Mouse (Mus musculus): Measurements from ENCODE around the gene Uhmk1.

Uhmk1 gene

DNA sequence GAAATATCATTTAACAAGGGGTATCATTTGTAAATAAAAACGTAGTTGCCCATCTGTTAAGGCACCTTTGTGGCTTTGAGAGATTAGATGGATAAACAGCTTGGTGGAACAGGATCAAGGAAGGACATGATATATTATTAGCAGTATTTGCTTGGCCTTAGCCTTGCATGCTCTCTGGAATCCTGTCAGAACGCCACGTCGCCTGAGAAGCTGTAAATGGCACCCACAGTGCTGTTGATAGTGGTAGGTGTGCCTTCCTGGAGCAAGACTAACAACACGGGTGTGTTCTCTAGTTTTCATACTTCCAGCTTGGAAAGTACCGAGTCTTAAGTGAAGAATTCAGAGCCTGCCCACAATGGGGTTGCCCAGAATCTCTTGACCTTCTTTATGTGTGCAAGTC lies 39.3 kb downstream of the Uhmk1 start:
- no peak for DNase-seq (ENCODE audit: low spot score in 2 of 2)

DNA sequence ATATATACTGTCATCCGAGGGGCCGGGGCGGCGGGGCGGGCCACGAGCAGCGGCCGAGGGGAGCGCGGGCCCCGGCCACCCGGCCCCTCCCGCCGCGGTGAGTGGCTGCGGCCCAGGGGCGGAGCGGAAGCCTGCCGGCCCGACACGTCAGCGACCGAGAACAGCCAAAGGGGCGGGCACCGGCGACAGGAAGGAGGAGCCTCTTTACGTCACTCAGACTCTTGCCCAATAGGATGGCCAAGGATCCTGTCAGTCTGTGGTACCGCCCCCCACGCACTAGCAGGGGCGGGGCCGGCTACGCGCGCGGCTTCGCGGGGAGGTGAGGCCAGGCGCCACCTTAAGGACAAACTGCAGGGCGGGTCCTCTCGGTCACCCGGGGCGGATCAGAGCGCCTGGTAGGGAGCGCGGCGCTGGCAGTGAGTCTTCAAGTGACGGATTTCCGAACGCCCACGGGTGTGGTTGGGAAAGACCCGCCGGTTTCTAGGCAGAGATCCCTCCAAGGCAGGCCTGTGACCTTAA lies 40.3 kb downstream of the Uhmk1 start, which contains the start of gene Uap1:
TSS of gene Uap1 (minus strand) at position 144 of the 519 bp plus-strand sequence.
- peak; percentile 94 to 97 for DNase-seq (ENCODE audit: low spot score in 2 of 2)

DNA sequence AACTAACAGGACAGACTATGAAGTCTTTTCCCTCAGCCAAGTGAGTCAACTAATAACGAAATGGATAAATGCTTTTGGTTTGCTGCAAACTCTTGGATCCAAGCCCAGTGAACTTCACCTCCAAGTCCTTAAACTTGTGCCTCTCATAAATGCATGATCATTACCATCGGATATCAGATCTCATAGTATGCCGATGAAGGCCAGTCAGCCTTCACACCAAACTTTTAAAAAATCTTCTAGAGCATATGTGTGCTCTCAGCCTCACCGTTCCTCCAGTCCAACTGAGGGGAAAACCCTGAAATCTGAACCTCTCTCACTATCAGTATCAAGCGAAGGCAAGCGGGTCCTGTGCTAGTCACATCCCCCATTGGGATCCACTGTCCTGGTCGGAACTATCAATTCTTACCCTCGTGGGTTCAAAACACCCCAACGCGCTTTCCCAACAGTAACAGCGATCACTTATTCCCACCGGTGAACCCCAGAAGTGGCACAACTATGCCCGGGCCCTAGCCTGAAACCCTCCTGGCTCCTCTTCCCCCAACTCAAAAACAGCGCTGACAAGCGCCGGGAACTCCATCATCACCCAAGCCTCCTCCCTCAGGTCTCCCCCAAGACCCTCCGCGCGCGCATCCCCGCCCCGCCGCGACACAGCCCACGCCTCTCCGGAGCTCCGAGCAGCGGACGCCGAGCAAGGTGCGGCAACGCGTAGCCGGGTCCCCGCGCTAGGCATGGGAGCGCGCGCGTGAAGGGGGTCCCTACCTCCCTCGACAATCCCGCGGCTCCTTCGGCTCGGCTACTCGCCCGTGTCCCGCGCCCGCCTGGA lies 41.0 kb downstream of the Uhmk1 start:
- peak; percentile 20 for DNase-seq (ENCODE audit: low spot score in 2 of 2)

DNA sequence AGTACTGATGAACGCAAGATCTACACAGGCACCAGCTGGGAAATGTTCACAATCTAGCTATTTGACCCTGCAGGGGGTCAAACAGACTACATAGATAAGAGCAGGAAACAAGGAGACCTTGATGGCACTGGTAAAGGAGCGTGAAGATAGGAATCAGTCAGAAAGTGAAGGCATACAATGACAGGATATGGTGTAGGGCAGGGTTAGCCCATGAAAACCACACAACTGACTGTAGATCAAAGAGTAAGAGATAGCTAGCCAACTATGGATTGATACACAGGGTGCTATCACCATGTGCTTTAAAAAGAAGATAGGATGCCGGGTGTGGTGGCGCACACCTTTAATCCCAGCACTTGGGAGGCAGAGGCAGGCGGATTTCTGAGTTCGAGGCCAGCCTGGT lies 47.4 kb downstream of the Uhmk1 start:
- no peak for DNase-seq (ENCODE audit: low spot score in 2 of 2)

DNA sequence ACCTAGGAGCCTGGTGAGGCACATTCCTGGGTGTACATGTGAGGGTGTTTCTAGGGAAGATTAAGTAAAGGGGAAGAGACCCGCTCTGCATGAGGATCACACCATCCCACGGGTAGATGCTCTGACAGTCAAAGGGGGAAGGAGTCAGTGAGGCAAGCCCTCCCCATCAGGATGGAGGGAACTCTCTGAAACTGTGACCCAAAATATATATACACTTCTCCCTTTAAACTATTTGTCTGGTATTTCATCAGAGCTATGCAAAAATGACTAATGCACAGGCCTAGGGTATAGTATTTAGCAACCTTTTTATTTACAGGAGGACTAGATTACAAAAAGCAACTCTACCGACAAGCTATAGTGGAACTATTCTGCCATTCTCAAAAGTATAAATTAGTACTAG lies 50.3 kb downstream of the Uhmk1 start:
- DNase-seq (ENCODE audit: low spot score in 2 of 2) = no peak

DNA sequence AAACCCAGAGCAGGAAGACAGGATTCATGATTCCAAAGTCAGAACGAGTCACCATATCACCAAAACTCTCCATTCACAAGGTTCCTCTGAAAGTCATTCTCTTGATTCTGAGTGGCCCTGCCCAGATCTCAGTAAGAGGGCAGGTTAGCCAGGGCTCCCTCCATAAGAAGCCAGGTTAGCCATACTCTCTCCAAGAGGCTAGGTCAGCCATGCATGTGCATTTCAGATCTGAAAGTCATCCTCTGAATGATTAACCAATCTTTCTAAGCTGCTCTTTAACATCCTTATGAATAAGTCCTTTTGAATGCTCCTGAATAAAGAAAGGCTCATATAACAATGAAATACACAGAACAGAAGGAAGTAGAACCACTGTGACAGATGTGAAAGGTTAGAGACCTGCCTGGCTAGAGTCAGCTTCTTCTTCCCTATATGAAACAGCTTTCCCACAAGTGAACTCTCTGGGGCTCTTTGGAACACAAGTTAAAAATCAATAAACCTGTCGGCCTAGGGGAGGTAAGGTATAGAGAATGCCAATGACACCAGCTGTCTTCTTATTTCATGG lies 51.1 kb downstream of the Uhmk1 start:
- DNase-seq (ENCODE audit: low spot score in 2 of 2) = no peak

DNA sequence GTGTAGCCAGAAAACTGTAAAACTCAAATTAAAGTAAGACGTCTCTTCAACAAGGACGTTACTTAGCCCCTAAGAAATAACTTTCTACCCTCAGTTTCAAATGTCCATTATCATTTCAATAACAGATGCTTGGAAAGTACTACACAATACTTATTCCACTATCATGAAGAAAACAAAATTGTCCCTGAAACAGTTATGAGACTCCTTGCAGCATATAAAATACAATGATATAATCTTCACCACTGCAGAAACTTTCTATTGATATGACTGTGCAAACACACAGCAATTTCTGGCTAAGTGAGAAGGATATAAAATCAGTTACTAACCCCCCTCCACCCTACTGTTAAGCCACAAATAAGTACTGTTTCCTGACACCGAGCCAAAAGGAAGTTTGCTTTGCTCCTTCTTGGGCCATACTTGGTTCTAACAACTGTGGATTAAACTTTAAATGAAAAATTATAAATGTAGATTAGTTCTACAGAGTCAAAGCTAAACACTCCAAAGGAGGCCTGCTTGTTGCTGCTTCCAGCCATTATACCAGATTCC lies 51.7 kb downstream of the Uhmk1 start:
- DNase-seq (ENCODE audit: low spot score in 2 of 2) = no peak

DNA sequence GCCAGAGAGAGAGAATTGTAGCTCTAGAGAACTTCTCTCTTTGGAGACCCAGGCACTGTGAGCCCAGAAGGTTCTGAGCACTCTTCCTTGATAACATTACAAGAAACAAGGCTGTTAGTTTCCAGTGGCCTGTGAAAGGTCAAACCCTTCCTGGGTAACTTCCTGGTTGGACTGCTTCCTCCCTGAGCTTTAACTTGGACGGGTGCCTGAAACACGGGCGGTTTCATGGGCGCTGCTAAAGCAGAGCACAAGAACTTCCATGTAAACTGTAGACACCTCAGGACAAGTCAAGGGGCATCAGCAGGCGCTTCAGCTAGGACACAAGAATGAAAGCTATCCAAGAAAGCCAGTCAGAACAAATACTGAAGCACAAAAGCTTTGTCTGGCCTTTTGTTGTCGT lies 53.3 kb downstream of the Uhmk1 start:
- DNase-seq (ENCODE audit: low spot score in 2 of 2) = no peak

DNA sequence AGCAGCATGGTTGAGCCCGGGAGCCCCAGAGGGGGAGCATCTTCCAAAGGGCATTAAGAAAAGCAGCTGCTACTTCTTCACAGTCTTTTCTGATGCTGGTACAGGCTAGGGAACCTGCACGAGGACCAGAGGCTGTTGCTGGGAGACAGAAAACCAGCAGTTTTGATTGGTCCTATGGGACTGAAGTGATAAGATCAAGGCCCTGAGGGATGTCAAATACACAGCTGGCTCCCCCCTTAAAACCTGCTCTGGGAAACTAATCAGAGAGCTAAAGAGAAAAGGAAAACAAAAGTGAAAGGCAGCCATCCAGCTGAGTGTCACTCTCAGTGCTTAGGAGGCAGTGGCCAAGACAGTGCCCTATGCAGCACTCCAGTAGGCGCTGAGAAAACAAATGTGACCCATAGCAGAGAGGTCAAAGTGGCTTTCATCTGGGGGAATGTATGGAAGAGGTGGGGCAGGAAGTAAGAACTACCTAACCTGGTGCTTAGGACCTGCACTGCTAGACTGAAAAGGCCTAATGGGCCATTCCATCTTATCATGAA lies 54.7 kb downstream of the Uhmk1 start:
- no peak for DNase-seq (ENCODE audit: low spot score in 2 of 2)

DNA sequence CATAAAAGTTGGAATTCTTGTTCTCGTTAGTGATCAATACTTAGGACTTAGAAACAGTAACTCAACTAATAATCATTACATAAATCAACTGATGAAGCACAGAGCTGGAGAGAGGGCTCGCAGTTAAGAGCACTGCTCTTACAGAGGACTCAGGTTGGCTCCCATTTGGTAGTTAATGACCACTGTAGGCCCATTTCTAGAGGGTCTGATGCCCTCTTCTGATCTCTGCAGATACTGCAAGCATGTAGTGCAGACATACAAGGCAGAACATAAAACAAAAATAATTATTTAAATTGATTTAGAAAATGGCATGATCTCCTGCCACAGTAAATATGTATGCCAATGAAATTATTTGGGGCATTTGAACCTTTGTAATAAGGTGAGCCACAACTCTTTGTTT lies 55.5 kb downstream of the Uhmk1 start:
- no peak for DNase-seq (ENCODE audit: low spot score in 2 of 2)

DNA sequence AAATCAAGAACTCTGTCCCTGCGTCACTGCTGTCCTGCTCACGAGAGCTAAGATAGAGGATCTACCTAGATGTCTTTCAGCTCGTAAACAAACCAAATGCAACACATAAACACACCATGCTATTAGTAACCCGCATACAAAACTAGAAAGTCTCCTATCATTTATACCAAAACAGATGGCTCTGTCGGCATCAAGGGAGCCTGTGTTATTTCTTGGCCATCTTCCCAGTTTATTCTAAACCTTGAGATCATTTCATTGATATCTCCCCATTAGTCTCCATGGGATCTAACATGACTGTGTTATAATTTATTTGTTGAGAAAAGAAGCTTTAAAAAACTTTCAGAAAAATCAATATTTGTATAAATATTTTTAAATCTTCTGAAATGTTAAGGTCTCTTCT lies 59.4 kb downstream of the Uhmk1 start:
- no peak for DNase-seq (ENCODE audit: low spot score in 2 of 2)

DNA sequence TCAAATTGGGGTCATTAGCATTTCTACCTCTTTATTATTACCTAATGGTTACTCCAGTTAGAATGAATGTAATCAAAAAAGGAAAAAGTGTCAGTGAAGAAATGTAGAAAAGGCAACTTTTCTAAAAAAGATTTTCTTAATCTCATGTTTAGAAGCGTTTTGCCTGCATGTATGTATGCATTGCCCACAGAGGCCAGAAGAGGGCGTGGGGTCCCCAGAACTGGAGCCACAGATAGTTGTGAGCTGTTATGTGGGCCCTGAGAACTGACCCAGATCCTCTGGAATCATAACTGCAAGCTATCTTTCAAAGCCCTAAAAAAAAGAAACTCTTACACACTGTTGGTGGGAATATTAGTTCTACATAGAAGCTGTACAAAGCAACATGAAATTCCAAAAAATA lies 59.9 kb downstream of the Uhmk1 start:
- DNase-seq (ENCODE audit: low spot score in 2 of 2) = no peak

DNA sequence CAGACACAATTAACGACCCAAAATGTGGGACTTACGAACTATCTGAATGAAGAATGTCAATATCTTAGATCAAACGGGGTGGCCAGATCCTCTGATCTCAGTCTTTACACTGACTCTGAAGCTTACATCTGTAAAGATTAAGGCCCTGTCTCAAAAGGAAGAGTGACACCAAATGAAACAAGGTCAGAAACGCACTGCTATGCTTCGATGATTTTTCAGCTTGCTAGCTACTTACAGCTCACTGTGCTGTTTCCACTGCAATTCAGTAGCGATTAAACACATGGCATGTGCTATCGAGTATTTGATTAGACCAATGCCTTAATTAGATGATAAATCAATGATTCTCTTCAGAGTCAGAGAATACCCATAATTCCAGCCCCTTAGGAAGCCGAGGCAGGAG lies 61.2 kb downstream of the Uhmk1 start:
- no peak for DNase-seq (ENCODE audit: low spot score in 2 of 2)

DNA sequence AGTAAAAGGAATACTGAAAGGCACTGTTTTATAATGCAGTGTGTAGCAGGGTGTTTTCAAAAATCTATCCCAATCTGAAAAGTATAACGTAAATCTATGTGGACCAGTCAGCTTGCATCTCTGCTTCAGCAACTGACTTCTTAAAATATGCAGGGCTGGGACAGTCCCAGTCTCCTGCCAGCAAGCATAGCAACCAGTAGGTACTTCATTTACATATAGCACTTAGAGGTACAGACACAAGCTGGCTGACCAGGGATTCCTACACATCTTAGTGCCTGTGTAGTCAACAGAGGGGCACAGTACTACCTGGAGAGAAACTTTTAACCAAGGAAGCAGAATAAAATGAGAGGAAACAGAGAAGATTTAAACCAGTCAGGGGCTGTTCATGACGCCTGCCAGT lies 62.6 kb downstream of the Uhmk1 start:
- DNase-seq (ENCODE audit: low spot score in 2 of 2) = no peak

DNA sequence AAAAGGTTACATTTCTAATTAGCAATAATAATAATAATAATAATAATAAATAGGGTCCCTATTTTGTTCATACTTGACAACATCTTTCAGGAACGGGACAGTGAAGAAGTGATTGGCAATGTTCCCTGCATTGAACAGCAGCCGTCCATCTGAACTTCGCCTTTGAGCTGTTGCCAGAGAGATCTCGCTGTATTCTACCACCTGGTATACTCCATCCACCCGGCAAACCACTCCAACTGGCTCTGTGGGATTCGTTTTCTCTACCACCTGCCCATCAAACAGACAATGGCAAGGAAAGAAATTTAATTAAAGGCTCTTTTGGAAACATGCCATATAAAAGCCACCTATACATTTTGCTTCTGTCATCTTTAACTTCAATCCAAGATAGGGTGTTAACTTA lies 64.3 kb downstream of the Uhmk1 start:
- no peak for DNase-seq (ENCODE audit: low spot score in 2 of 2)

DNA sequence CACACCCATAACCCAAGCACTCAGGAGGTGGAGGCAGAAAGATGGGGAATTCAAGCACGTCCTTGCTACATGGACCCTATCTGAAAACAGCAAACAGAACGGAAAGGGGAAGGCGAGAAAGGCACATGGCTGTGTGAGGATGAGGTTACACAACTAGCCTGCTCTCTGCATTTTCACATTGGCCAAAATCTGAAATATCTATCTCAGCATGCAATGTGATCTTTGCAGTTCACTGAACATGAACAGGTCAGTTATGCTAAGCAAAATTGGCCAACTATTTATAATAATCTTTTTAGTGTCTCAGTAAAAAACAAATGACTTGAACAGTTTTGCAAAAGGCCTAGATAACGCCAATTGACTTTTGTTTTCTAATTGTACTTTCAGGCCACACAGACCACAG lies 65.4 kb downstream of the Uhmk1 start:
- no peak for DNase-seq (ENCODE audit: low spot score in 2 of 2)

DNA sequence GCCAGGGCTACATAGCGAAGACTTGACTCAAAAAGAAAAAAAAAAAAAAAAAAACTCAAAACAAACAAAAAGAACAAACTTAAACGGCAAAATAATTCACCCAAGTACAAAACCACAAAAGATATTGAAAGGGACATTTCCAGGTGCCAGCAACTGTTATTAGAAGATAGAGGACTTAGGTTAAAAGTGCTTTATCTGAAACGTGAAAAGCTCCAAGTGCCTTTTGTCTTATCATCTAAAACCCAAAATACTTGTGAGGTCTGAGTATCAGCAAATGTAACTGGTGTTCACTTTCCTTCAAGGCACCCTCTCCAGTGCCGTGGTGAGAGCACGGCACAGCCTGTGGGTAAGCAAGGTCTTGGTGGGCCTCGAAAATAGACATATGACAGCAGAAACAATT lies 66.7 kb downstream of the Uhmk1 start:
- no peak for DNase-seq (ENCODE audit: low spot score in 2 of 2)

DNA sequence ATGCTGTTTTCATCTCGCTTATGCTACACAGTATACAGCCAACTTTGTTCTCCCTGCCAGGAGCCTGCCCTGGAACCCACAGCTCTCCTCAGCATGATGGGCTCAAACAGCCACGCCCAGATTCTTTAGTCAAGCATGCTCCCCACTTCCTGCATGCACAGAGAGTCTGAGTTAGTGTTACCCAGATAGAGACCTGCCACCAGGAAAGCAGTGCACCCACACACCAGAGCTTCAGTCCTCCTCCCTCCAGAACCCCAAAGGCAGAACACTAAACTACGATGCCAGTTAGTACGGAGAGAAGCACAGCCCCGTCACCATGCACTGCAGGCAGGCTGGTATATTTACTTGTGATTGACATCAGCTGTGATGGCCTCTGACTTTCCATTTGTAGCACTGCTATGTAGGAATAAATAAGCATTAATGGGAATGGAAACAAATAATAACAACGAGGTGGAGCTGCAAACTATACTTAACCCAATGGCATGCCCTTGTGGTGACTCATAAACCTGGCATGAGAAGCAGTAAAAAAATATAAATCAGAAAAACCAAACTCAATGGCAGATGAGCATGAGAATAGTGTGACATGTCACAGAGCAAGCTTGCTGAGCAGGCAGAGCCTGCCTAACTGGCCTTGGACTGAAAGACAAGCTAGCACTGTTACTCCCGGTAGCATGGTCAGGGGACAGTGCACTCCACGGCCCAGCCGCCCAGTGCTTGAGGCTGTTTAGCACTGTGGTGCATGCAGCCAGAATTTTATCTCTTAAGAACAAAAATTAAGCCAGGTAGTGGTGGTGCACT lies 67.3 kb downstream of the Uhmk1 start:
- no peak for DNase-seq (ENCODE audit: low spot score in 2 of 2)

DNA sequence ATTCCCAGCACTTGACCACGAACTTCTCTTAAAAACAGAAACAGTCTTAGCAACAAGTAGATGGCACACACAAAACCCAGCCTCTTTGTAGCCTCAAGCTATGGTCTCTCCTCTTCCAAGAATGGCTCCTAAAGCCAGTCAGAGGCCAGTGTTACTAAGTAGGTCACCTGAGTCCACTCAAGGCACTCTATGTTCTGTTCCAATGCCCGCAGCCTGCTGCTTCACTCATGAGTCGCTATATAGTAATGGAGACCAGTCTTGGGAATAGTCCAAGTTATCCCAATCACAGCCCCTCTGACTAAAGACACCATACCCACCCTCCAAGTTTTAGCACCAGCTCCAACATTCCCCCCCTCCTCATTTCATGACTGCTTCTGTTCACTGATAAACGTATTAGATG lies 69.6 kb downstream of the Uhmk1 start:
- DNase-seq (ENCODE audit: low spot score in 2 of 2) = no peak

Measured in right cerebral cortex, adult 2 months (tissue).